Mouse (Mus musculus): ENCODE measurements around the gene Plcl1. TPM values are rescaled to one million over a fixed set of nuclear protein-coding genes. Genes with fewer than 3 reads are reported as not detected.
"Not testable (repeated sequence)": the region's sequence is repeated elsewhere in the genome, so short reads cannot be mapped to it uniquely, and the experiment has no call there.

Gene Plcl1
- polyA plus RNA-seq, 1 experiment from 2014 or later = 0.91 TPM

DNA sequence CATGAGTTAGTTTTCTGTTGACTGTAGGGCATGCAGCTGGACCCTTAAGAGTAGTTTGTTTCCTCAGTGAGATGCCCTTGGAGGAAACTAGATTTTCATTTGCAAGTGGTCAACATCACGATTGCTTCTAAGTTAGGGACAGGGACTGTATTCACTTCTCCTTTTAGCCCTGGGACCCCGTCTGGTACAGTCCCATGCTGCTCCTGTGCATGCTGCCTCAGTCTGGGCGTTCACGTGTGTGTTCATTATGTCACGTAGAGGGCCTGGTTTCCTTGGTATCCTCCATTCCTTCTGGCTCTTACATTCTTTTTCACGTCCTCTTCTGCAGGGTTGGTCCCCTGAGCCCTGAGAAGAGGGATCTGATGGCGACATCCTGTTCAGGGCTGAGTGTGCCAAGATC, 69.3 kb downstream of the Plcl1 start:
- Histone ChIP-seq H3K9ac (no peak overlapping the region), H3K4me3 (no peak overlapping the region), H3K4me2 (no peak overlapping the region), H3K27me3 (no peaks in the 10 kb centered on the region), H3K27ac (no peak overlapping the region), H3K9me3 (replicated peaks) (no peaks in the 10 kb centered on the region), H3K36me3 (no peaks in the 10 kb centered on the region), H3K4me1 (replicated peaks) (no peaks in the 10 kb centered on the region)
- ATAC-seq (replicated peaks; ENCODE audit: insufficient number of reproducible peaks, insufficient read depth, low FRiP score, low read depth) = no peak
- 76% methylated on average over 7 of the region's 7 CpGs for WGBS

GRCm38 (mm10) chr1:55487371-55487770, 81.7 kb downstream of the Plcl1 start:
- 74% methylated on average over 10 of the region's 10 CpGs for WGBS
- not testable (repeated sequence) for H3K36me3 ChIP-seq; H3K4me3 ChIP-seq; H3K4me1 ChIP-seq (replicated peaks); ATAC-seq (replicated peaks; ENCODE audit: insufficient number of reproducible peaks, insufficient read depth, low FRiP score, low read depth); H3K9ac ChIP-seq; H3K27ac ChIP-seq; H3K9me3 ChIP-seq (replicated peaks); H3K27me3 ChIP-seq; H3K4me2 ChIP-seq

DNA sequence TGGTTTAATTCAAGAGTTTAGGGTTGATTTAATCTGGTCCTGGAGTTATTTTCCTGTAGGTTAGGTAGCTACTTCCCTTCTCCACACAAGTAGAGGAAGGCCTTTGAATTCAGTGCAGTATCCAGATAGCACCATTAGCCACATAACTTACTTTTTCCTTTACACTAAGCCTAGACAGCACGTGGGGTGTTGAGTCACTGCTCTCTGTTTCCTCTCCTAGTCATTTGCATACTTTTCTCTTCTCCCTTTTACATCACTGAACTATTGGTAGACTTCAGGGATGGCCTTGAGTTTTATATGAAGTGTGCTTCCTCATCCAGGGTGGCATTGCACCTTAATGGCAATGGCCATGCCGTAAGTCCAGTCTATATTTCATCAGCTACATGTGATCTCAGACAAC, 82.5 kb downstream of the Plcl1 start:
- H3K27me3 ChIP-seq = no peaks in the 10 kb centered on the region
- H3K9me3 ChIP-seq (replicated peaks) = no peaks in the 10 kb centered on the region
- no peak for ATAC-seq (replicated peaks; ENCODE audit: insufficient number of reproducible peaks, insufficient read depth, low FRiP score, low read depth)
- H3K36me3 ChIP-seq = no peaks in the 10 kb centered on the region
- H3K4me2 ChIP-seq = no peak overlapping the region
- no peak overlapping the region for H3K4me3 ChIP-seq
- 82% methylated on average over 2 of the region's 2 CpGs for WGBS
- no peak overlapping the region for H3K9ac ChIP-seq
- no peaks in the 10 kb centered on the region for H3K4me1 ChIP-seq (replicated peaks)
- H3K27ac ChIP-seq = no peak overlapping the region

DNA sequence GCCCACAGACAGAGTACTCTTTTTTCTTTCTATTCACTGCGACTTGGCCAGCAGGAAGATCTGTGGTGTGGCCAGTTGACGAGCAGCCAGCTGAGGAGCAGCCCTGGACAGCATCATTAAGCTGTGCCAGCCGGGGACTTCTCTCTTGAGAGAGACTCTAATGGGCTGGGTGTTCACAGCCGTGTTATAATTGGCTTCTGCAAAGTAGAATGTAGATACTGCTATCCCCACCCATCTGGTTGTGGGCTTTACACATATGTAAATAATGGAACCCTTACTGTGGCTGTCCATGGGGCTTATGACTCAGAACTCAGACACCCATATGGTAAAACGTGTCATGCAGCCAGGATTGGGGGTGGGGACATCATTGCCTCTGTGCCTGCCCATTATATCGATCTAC, 83.6 kb downstream of the Plcl1 start:
- WGBS = 40% methylated on average over 6 of the region's 6 CpGs

DNA sequence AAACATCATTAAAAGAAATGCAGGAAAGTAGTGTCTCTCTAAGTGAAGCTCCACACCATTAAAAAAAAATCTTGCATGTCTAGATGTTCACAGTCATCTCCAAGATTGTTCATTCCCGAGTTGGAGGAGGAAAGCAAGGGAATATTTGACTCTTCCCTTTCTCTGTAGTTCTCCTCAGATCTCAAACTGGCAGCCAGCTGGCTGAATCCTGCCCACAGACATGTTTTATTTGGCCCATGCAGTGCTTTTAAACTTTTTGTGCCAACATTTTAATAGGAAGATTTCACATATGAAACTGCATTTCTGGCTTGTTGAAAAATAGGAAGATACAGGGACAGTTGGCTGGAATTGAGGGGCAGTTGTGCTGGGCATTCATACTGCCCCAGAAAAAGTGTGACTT, 94.2 kb downstream of the Plcl1 start:
- no peaks in the 10 kb centered on the region for H3K4me1 ChIP-seq (replicated peaks)
- H3K36me3 ChIP-seq = no peaks in the 10 kb centered on the region
- H3K9ac ChIP-seq = no peak overlapping the region
- H3K4me2 ChIP-seq = no peak overlapping the region
- WGBS = 32% methylated on average over 1 of the region's 1 CpGs
- H3K9me3 ChIP-seq (replicated peaks) = no peaks in the 10 kb centered on the region
- ATAC-seq (replicated peaks; ENCODE audit: insufficient number of reproducible peaks, insufficient read depth, low FRiP score, low read depth) = no peak
- no peak overlapping the region for H3K27ac ChIP-seq
- no peaks in the 10 kb centered on the region for H3K27me3 ChIP-seq
- no peak overlapping the region for H3K4me3 ChIP-seq

More for the DNA sequence above, 83.6 kb downstream of the Plcl1 start:
- Histone ChIP-seq H3K9ac (no peak overlapping the region), H3K27me3 (no peaks in the 10 kb centered on the region), H3K27ac (no peak overlapping the region), H3K36me3 (no peaks in the 10 kb centered on the region), H3K4me2 (no peak overlapping the region), H3K9me3 (replicated peaks) (no peaks in the 10 kb centered on the region), H3K4me1 (replicated peaks) (no peaks in the 10 kb centered on the region), H3K4me3 (no peak overlapping the region)
- ATAC-seq (replicated peaks; ENCODE audit: insufficient number of reproducible peaks, insufficient read depth, low FRiP score, low read depth) = no peak

GRCm38 (mm10) chr1:55500981-55501682, 95.4 kb downstream of the Plcl1 start:
- Histone ChIP-seq H3K27ac (no peak overlapping the region), H3K4me1 (replicated peaks) (no peaks in the 10 kb centered on the region), H3K36me3 (no peaks in the 10 kb centered on the region), H3K4me2 (no peak overlapping the region), H3K27me3 (no peaks in the 10 kb centered on the region), H3K4me3 (no peak overlapping the region), H3K9ac (no peak overlapping the region), H3K9me3 (replicated peaks) (no peaks in the 10 kb centered on the region)
- WGBS = 90% methylated on average over 2 of the region's 2 CpGs
- ATAC-seq (replicated peaks; ENCODE audit: insufficient number of reproducible peaks, insufficient read depth, low FRiP score, low read depth) = no peak

- no peaks in the 10 kb centered on the region for H3K4me1 ChIP-seq (replicated peaks)
- no peaks in the 10 kb centered on the region for H3K36me3 ChIP-seq
- H3K27ac ChIP-seq = no peak overlapping the region
- H3K4me2 ChIP-seq = no peak overlapping the region
- H3K9ac ChIP-seq = no peak overlapping the region
- WGBS = 52% methylated on average over 4 of the region's 4 CpGs
- no peaks in the 10 kb centered on the region for H3K27me3 ChIP-seq
- ATAC-seq (replicated peaks; ENCODE audit: insufficient number of reproducible peaks, insufficient read depth, low FRiP score, low read depth) = no peak
- H3K4me3 ChIP-seq = no peak overlapping the region
- no peaks in the 10 kb centered on the region for H3K9me3 ChIP-seq (replicated peaks)
These were observed 100.1 kb downstream of the Plcl1 start for GRCm38 (mm10) chr1:55505811-55506210.

- H3K4me2 ChIP-seq = no peak overlapping the region
- no peaks in the 10 kb centered on the region for H3K9me3 ChIP-seq (replicated peaks)
- WGBS = 74% methylated on average over 6 of the region's 6 CpGs
- no peak overlapping the region for H3K9ac ChIP-seq
- H3K27ac ChIP-seq = no peak overlapping the region
- no peaks in the 10 kb centered on the region for H3K36me3 ChIP-seq
- H3K4me3 ChIP-seq = no peak overlapping the region
- H3K4me1 ChIP-seq (replicated peaks) = no peaks in the 10 kb centered on the region
- ATAC-seq (replicated peaks; ENCODE audit: insufficient number of reproducible peaks, insufficient read depth, low FRiP score, low read depth) = no peak
- no peaks in the 10 kb centered on the region for H3K27me3 ChIP-seq
These were observed 101.3 kb downstream of the Plcl1 start for GRCm38 (mm10) chr1:55507061-55507460.

DNA sequence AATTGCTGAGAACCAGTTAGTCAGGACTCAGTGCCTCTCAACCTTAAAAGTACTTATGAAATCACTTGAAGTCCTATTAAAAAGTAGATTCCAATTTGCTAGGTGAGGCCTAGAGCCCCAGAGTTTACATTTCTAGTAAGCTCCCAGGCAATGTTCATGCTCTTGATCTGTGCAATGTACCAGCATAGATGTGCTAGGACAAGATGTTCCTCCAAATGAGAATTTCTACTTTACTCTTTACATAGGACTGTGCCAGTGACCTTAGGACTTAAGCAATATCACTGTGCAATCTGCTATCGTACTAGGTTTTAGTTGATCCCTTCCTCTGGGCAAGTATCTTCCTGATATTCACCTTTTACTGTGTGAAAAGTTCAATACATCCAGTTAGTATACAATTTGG, 103.9 kb downstream of the Plcl1 start:
- Histone ChIP-seq H3K9ac (no peak overlapping the region), H3K4me1 (replicated peaks) (0 out of 2 replicates have a peak, but pooled peaks cover 2% of the 10 kb centered on the region), H3K27me3 (no peaks in the 10 kb centered on the region), H3K4me2 (no peak overlapping the region), H3K36me3 (no peaks in the 10 kb centered on the region), H3K4me3 (no peak overlapping the region), H3K27ac (no peak overlapping the region), H3K9me3 (replicated peaks) (no peaks in the 10 kb centered on the region)
- WGBS = 95% methylated on average over 1 of the region's 1 CpGs
- ATAC-seq (replicated peaks; ENCODE audit: insufficient number of reproducible peaks, insufficient read depth, low FRiP score, low read depth) = no peak

DNA sequence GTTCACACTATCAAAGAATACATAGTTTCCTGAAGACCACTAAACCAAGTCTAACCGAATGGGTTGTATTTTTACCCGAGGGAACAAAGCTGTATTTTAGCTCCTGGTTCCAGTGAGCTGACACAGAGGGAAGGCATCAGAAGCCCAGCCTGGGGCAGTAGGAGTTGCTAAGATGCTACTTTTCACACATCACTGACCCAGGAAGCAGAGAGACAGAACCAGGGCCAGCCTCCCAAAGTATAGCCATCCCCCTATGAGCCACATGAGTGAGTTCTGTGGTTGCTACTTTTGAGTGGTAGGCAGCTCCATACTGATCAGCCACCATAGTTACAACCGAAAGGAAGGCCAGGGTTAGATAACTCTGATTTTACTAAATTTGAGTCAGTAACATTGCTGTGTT, 106.4 kb downstream of the Plcl1 start:
- WGBS = 76% methylated on average over 3 of the region's 3 CpGs
- Histone ChIP-seq H3K27me3 (no peaks in the 10 kb centered on the region), H3K27ac (no peak overlapping the region), H3K4me1 (replicated peaks) (0 out of 2 replicates have a peak, but pooled peaks cover 2% of the 10 kb centered on the region), H3K9ac (no peak overlapping the region), H3K36me3 (no peaks in the 10 kb centered on the region), H3K4me2 (no peak overlapping the region), H3K4me3 (no peak overlapping the region), H3K9me3 (replicated peaks) (no peaks in the 10 kb centered on the region)
- ATAC-seq (replicated peaks; ENCODE audit: insufficient number of reproducible peaks, insufficient read depth, low FRiP score, low read depth) = no peak

DNA sequence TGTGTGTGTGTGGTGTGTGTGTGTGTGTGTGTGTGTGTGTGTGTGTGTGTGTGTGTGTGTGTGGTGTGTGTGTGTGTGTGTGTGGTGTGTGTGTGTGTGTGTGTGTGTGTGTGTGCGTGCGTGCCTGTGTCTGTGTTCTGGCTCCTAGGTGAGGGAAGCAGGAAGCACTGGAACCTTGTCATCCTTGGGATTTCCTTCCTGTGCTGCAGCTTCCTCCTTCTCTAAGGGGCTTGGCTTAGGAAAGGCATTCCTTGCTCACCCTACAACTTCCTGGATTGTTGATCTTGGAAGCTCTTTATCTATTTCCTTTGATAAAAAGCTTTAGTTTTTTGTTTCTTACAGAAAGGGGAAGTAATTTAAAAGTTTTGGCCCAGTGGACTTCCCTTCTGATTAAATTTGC, 107.1 kb downstream of the Plcl1 start:
- not testable (repeated sequence) for H3K4me2 ChIP-seq; H3K9me3 ChIP-seq (replicated peaks); H3K27ac ChIP-seq; H3K4me1 ChIP-seq (replicated peaks); H3K36me3 ChIP-seq; H3K27me3 ChIP-seq; H3K4me3 ChIP-seq; H3K9ac ChIP-seq; ATAC-seq (replicated peaks; ENCODE audit: insufficient number of reproducible peaks, insufficient read depth, low FRiP score, low read depth)
- 15% methylated on average over 2 of the region's 2 CpGs for WGBS

- H3K4me2 ChIP-seq = no peak overlapping the region
- H3K9ac ChIP-seq = no peak overlapping the region
- H3K27ac ChIP-seq = no peak overlapping the region
- no peaks in the 10 kb centered on the region for H3K36me3 ChIP-seq
- H3K9me3 ChIP-seq (replicated peaks) = no peaks in the 10 kb centered on the region
- H3K4me1 ChIP-seq (replicated peaks) = 0 out of 2 replicates have a peak, but pooled peaks cover 2% of the 10 kb centered on the region
- no peaks in the 10 kb centered on the region for H3K27me3 ChIP-seq
- ATAC-seq (replicated peaks; ENCODE audit: insufficient number of reproducible peaks, insufficient read depth, low FRiP score, low read depth) = no peak
- H3K4me3 ChIP-seq = no peak overlapping the region
These were observed 111.5 kb downstream of the Plcl1 start for GRCm38 (mm10) chr1:55517182-55517581.

All from heart, embryonic 15.5 days (tissue).